Mouse (Mus musculus) ES-E14 (cell line): ENCODE data around the gene Mast4.

Experiments
- MAFK ChIP-seq: IDR thresholded peaks from 2 replicates; pipeline ENCODE4 v1.6.1; 2014; ENCODE audit warnings: mild to moderate bottlenecking, low read depth, low read length, inconsistent platforms; ENCODE audit not compliant: insufficient read depth
- ZC3H11A ChIP-seq: IDR thresholded peaks from 2 replicates; pipeline ENCODE4 v1.6.1; 2012; ENCODE audit warnings: low read depth, mild to moderate bottlenecking, inconsistent platforms, low read length, borderline replicate concordance

GRCm38 (mm10) chr13:102948966-102949365 is 385.3 kb downstream of the Mast4 start:
- TF ChIP-seq MAFK (no peak), ZC3H11A (no peak)
